Mouse (Mus musculus) stomach, embryonic 16.5 days (tissue): ENCODE measurements at regions not wholly inside any gene's neighbourhood (a gene's known extent, or its start where the extent isn't known, plus 50 kb on each side); places are given as distances from the start of the nearest gene placed in this dataset.

Experiments
- ATAC-seq: fragments of 200-750 bp; cut with Nextera tagmentation; 2 replicates; pipeline ENCODE4 v1.8.0; 2017; ENCODE audit warnings: moderate number of reproducible peaks, moderate TSS enrichment; ENCODE audit not compliant: insufficient read depth, low FRiP score
- H3K27ac ChIP-seq: fragments of 300-500 bp; sonication (generic); 2 replicates; pipeline ENCODE4 v1.5.1; 2014; ENCODE audit warnings: low read length
- H3K27me3 ChIP-seq: fragments of 300-500 bp; sonication (generic); 2 replicates; pipeline ENCODE4 v1.6.1; 2014; ENCODE audit warnings: low read length, control low read depth, mixed read lengths; ENCODE audit not compliant: control insufficient read depth, insufficient read depth
- H3K36me3 ChIP-seq: fragments of 300-500 bp; sonication (generic); 2 replicates; pipeline ENCODE4 v1.6.1; 2014; ENCODE audit warnings: low read length; ENCODE audit not compliant: control insufficient read depth, insufficient read depth
- H3K4me1 ChIP-seq: fragments of 300-500 bp; sonication (generic); 2 replicates; pipeline ENCODE4 v1.6.1; 2014; ENCODE audit warnings: low read length, control low read depth, mixed read lengths; ENCODE audit not compliant: control insufficient read depth, insufficient read depth
- H3K4me2 ChIP-seq: fragments of 300-500 bp; sonication (generic); 2 replicates; pipeline ENCODE4 v1.6.1; 2014; ENCODE audit warnings: low read depth, low read length, mixed read lengths
- H3K4me3 ChIP-seq: fragments of 300-500 bp; sonication (generic); replicated peaks from 2 replicates; pipeline ENCODE4 v1.5.1; 2014; ENCODE audit warnings: mild to moderate bottlenecking, low read length
- H3K9ac ChIP-seq: fragments of 300-500 bp; sonication (generic); 2 replicates; pipeline ENCODE4 v1.6.1; 2014; ENCODE audit warnings: low read length
- H3K9me3 ChIP-seq: fragments of 300-500 bp; sonication (generic); replicated peaks from 2 replicates; pipeline ENCODE4 v1.6.1; 2016; ENCODE audit warnings: low read length, control low read depth; ENCODE audit not compliant: control insufficient read depth
- WGBS: fragments of 180-500 bp; shearing (Covaris S2); extraction: QIAGEN DNeasy Blood & Tissue Kit; methylation state at CpG from one replicate; pipeline ENCODE4 v1.1.7; 2014; 5-methylcytosine and 5-hydroxymethylcytosine counted together

- H3K9ac ChIP-seq, result no peak overlapping the region
- no peaks in the 10 kb centered on the region for H3K36me3 ChIP-seq
- no peak overlapping the region for H3K4me3 ChIP-seq
- no peaks in the 10 kb centered on the region for H3K9me3 ChIP-seq
- no peaks in the 10 kb centered on the region for H3K4me1 ChIP-seq
- H3K27ac ChIP-seq, result no peak overlapping the region
- ATAC-seq, result no peak
- H3K27me3 ChIP-seq, result no peaks in the 10 kb centered on the region
- H3K4me2 ChIP-seq, result no peak overlapping the region
- 59% methylated on average over 14 of the region's 14 CpGs for WGBS
These were observed 109.3 kb upstream of the Rybp start for GRCm38 (mm10) chr6:100396311-100397200.

GRCm38 (mm10) chr6:100390258-100390910 is 103.1 kb upstream of the Rybp start:
- no peak for ATAC-seq
- H3K27ac ChIP-seq, result no peak overlapping the region
- no peak overlapping the region for H3K4me3 ChIP-seq
- H3K27me3 ChIP-seq, result no peaks in the 10 kb centered on the region
- no peak overlapping the region for H3K9ac ChIP-seq
- no peaks in the 10 kb centered on the region for H3K9me3 ChIP-seq
- H3K4me1 ChIP-seq, result 0 out of 2 replicates have a peak, but pooled peaks cover 3% of the 10 kb centered on the region
- WGBS, result 79% methylated on average over 7 of the region's 7 CpGs
- no peak overlapping the region for H3K4me2 ChIP-seq
- no peaks in the 10 kb centered on the region for H3K36me3 ChIP-seq

DNA sequence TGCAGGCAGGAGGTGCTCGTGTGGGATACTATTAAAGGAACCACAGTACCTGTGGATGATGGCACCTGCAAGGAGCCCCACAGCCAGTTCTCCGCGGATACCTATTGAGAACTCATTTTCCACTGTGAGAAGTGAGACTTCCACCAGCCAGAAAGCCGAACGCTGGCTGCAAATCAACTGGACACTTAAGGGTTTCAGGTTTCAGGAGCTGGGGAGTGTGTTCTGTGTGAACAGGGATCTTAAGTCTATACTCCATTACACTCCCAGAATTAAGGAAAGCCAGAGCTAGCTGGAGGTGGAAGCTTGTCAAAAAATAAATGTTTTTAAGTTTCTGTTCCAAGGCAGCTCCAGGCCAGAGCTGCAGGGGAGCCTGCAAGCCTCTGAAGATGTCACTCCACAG is 99.8 kb upstream of the Rybp start:
- H3K9me3 ChIP-seq, result no peaks in the 10 kb centered on the region
- H3K27ac ChIP-seq, result peak overlapping the region; percentile 12; the same call in 1 of the 2 replicates
- no peaks in the 10 kb centered on the region for H3K27me3 ChIP-seq
- WGBS, result 19% methylated on average over 5 of the region's 5 CpGs
- ATAC-seq, result peak; percentile 68; the same call in 1 of the 2 replicates
- no peak overlapping the region for H3K4me3 ChIP-seq
- no peak overlapping the region for H3K4me2 ChIP-seq
- no peak overlapping the region for H3K9ac ChIP-seq
- 0 out of 2 replicates have a peak, but pooled peaks cover 3% of the 10 kb centered on the region for H3K4me1 ChIP-seq
- no peaks in the 10 kb centered on the region for H3K36me3 ChIP-seq

GRCm38 (mm10) chr6:100385640-100386039 is 98.4 kb upstream of the Rybp start:
- Histone ChIP-seq H3K4me2 (no peak overlapping the region), H3K4me3 (no peak overlapping the region), H3K9ac (peak overlapping the region; percentile 14; the same call in 1 of the 2 replicates), H3K4me1 (0 out of 2 replicates have a peak, but pooled peaks cover 3% of the 10 kb centered on the region), H3K27ac (no peak overlapping the region), H3K27me3 (no peaks in the 10 kb centered on the region), H3K36me3 (no peaks in the 10 kb centered on the region), H3K9me3 (no peaks in the 10 kb centered on the region)
- no peak for ATAC-seq
- WGBS, result 55% methylated on average over 8 of the region's 8 CpGs

DNA sequence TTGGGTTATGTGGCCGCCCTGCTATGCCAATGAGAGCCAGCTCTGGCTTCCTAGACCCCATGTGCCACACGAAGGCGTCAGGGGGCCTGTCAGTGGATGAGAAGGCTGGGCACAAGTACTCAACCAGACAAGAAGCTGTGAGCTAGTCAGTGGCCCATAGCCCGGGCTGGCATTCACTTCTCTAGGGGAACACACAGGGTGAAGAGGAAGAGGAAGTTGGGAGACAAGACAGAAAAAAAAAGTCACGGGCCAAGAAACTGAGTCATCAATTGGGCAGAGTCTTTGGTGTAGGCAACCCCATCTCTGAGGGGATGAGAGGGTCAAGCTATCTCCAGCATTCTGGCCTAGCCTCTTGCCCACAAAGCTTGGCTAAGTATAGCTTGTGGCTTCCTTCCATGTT is 93.8 kb upstream of the Rybp start:
- no peaks in the 10 kb centered on the region for H3K27me3 ChIP-seq
- H3K4me1 ChIP-seq, result peaks cover 15% of the 10 kb centered on the region
- no peaks in the 10 kb centered on the region for H3K9me3 ChIP-seq
- WGBS, result 81% methylated on average over 5 of the region's 5 CpGs
- no peak for ATAC-seq
- H3K4me3 ChIP-seq, result no peak overlapping the region
- H3K4me2 ChIP-seq, result no peak overlapping the region
- H3K36me3 ChIP-seq, result no peaks in the 10 kb centered on the region
- no peak overlapping the region for H3K9ac ChIP-seq
- H3K27ac ChIP-seq, result no peak overlapping the region

DNA sequence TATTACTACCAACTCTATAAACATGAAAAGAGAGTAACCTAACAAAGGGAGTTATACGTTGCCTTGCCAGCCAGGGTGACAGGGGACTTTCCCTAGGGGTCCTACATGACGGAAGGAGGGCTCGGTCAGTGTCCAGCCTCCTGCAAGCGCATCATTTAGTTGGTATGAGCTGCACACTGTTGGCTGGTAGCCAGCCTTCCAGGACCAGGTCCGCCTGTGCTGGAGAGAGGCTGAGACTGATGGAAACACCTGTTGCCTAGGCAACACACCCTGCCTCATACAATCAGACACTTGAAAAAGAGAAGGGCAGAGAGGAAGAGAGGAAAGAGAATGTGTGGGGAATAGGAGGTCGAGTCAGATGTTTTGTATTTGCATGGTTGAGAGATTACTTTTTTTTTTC is 93.3 kb upstream of the Rybp start:
- H3K27ac ChIP-seq, result no peak overlapping the region
- H3K36me3 ChIP-seq, result no peaks in the 10 kb centered on the region
- no peak overlapping the region for H3K4me2 ChIP-seq
- H3K4me1 ChIP-seq, result peaks cover 12% of the 10 kb centered on the region
- H3K27me3 ChIP-seq, result no peaks in the 10 kb centered on the region
- no peaks in the 10 kb centered on the region for H3K9me3 ChIP-seq
- H3K4me3 ChIP-seq, result no peak overlapping the region
- WGBS, result 38% methylated on average over 6 of the region's 6 CpGs
- no peak for ATAC-seq
- H3K9ac ChIP-seq, result no peak overlapping the region

DNA sequence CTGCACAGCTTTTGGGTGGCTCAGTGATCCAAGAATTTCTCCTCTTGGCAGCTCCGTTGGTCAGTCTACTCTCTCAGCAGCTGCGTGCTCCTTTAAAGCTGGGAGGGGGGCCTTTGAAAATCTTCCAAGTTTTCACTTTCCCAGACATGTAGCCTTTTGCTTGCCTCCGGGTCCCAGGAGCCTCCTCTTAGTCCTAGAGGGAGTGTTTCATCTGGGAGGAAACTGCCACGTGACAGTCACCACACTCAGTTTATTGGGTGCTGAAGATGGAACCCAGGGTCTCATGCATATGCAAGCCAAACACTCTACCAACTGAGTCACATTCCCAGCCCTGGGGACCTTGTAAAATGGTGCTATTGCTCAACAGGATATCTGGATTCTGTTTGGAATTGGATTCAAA is 92.5 kb upstream of the Rybp start:
- Histone ChIP-seq H3K4me3 (no peak overlapping the region), H3K36me3 (no peaks in the 10 kb centered on the region), H3K27me3 (no peaks in the 10 kb centered on the region), H3K9me3 (no peaks in the 10 kb centered on the region), H3K4me1 (peaks cover 12% of the 10 kb centered on the region), H3K27ac (no peak overlapping the region), H3K9ac (no peak overlapping the region), H3K4me2 (no peak overlapping the region)
- WGBS, result 36% methylated on average over 4 of the region's 4 CpGs
- ATAC-seq, result peak; percentile 26; the same call in 1 of the 2 replicates

DNA sequence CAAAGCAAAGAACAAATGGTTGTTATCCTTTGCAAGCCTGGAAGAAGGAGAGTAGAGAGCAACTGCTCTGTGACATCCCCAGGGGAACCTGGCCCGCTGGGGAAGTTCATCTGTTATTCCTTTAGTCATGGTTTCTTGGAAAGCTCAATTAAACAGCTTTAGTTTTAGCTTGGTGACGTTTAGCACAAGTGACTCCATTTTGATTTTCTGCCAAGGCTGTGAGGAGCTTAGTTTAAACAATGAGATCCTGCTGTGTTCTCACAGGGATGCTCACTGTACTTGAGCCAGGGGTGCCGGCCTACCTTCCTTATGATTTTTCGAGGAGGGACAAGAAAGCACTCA is 91.2 kb upstream of the Rybp start:
- Histone ChIP-seq H3K27ac (no peak overlapping the region), H3K4me1 (peaks cover 12% of the 10 kb centered on the region), H3K27me3 (no peaks in the 10 kb centered on the region), H3K9me3 (no peaks in the 10 kb centered on the region), H3K4me2 (no peak overlapping the region), H3K36me3 (no peaks in the 10 kb centered on the region), H3K4me3 (no peak overlapping the region), H3K9ac (no peak overlapping the region)
- WGBS, result 41% methylated on average over 4 of the region's 4 CpGs
- ATAC-seq, result peak; percentile 46; the same call in 1 of the 2 replicates

- WGBS, result 41% methylated on average over 6 of the region's 6 CpGs
- no peak overlapping the region for H3K9ac ChIP-seq
- H3K4me3 ChIP-seq, result no peak overlapping the region
- H3K9me3 ChIP-seq, result no peaks in the 10 kb centered on the region
- H3K36me3 ChIP-seq, result no peaks in the 10 kb centered on the region
- no peak overlapping the region for H3K4me2 ChIP-seq
- H3K4me1 ChIP-seq, result peaks cover 12% of the 10 kb centered on the region
- no peak overlapping the region for H3K27ac ChIP-seq
- ATAC-seq, result no peak
- H3K27me3 ChIP-seq, result no peaks in the 10 kb centered on the region
These were observed 90.7 kb upstream of the Rybp start for GRCm38 (mm10) chr6:100377828-100378532.
